Comparison of ENCODE assay signal across 17 mouse cellular contexts in genomic region chr15:84809275-84809952, GRCm38 (mm10). TPM values are rescaled to one million over a fixed set of nuclear protein-coding genes. Genes with fewer than 3 reads are reported as not detected.
DNase-seq lines count a peak whose midpoint lies in the region; ATAC-seq lines count a peak whose summit lies in the region.
"Had no signal": no experiment of that assay in that cellular context is flagged by ENCODE, and none has a peak within 500 bp of the region (broad histone marks: within the 10 kb centered on the region; RNA-seq: fewer than 3 reads in every experiment).

No protein-coding gene starts in this region.

- no peaks in the 10 kb centered on the region for H3K36me3 ChIP-seq in limb, embryonic 11.5 days (ENCODE audit: control insufficient read depth, insufficient read depth, low read length)
- H3K36me3 ChIP-seq: heart, embryonic 15.5 days; stomach, embryonic 15.5 days had no signal

- no peak overlapping the region for H3K4me3 ChIP-seq in limb, embryonic 11.5 days (ENCODE audit: low read depth, low read length)
- H3K4me3 ChIP-seq: erythroblast, embryonic 14.5 days; heart, embryonic 15.5 days; stomach, embryonic 15.5 days had no signal

- peaks cover 3% of the 10 kb centered on the region for H3K4me1 ChIP-seq in limb, embryonic 11.5 days (ENCODE audit: control insufficient read depth, insufficient read depth, low read length)
- H3K4me1 ChIP-seq: heart, embryonic 15.5 days; stomach, embryonic 15.5 days had no signal

- H3K27ac ChIP-seq in limb, embryonic 11.5 days (replicated peaks; ENCODE audit: low read depth, low read length), result no peak overlapping the region
- H3K27ac ChIP-seq: heart, embryonic 15.5 days; stomach, embryonic 15.5 days had no signal

- H3K9ac ChIP-seq in limb, embryonic 11.5 days (ENCODE audit: low read length), result no peak overlapping the region
- H3K9ac ChIP-seq: heart, embryonic 15.5 days; stomach, embryonic 15.5 days had no signal

- no peak for ATAC-seq in limb, embryonic 11.5 days (ENCODE audit: insufficient number of reproducible peaks, low FRiP score, low TSS enrichment, low read depth)
- ATAC-seq: Patski had no signal

- peak; percentile 43 for DNase-seq in cerebellum, adult 11 months
- no peak for DNase-seq in cerebellum, postnatal 4 days (ENCODE audit: low spot score in 2 of 2)
- DNase-seq in brain, adult 2 months (ENCODE audit: low read depth, low spot score), result peak; percentile 60
- peak; percentile 15 for DNase-seq in embryo, embryonic 11 days
- peak; percentile 39 for DNase-seq in limb, embryonic 11.5 days (ENCODE audit: low spot score)
- DNase-seq in yolk sac, embryonic 10.5 days (ENCODE audit: low spot score), result no peak
- DNase-seq in left cerebral cortex, adult 11 months (ENCODE audit: low spot score), result no peak
- no peak for DNase-seq in kidney, adult 11 months
- DNase-seq: gastrocnemius, postnatal 36 days; kidney, postnatal 25 days; thymus, postnatal 25 days had no signal

- 16% methylated on average over 21 of the region's 21 CpGs for WGBS in limb, embryonic 11.5 days

- no peak overlapping the region for H3K4me2 ChIP-seq in limb, embryonic 11.5 days (ENCODE audit: low read depth, severe bottlenecking)
- H3K4me2 ChIP-seq: heart, embryonic 15.5 days; midbrain, embryonic 11.5 days; stomach, embryonic 15.5 days had no signal

- no peaks in the 10 kb centered on the region for H3K9me3 ChIP-seq in limb, embryonic 11.5 days (ENCODE audit: control insufficient read depth, low read length)
- H3K9me3 ChIP-seq: heart, embryonic 15.5 days; stomach, embryonic 15.5 days had no signal

- no peaks in the 10 kb centered on the region for H3K27me3 ChIP-seq in limb, embryonic 11.5 days (ENCODE audit: control insufficient read depth, insufficient read depth, low read length)
- H3K27me3 ChIP-seq: heart, embryonic 15.5 days; Patski; stomach, embryonic 15.5 days had no signal

RNA-seq across cellular contexts. Expression of gene Phf21b, which starts 46.4 kb away (rescaled TPM):
- 1.9 TPM in 2 replicates for polyA plus RNA-seq in limb, embryonic 11.5 days (2014; fragmentation: Nextera tagmentation; extraction: Ambion mirVana)
- polyA plus RNA-seq: liver, embryonic 16.5 days had no signal

Comparison
In these comparisons a context has a peak if more than half of its experiments do, and no peak if none do; other contexts are left out.
1. DNase-seq: peak in cerebellum, adult 11 months (single experiment), brain, adult 2 months (single experiment), embryo, embryonic 11 days (single experiment) and limb, embryonic 11.5 days (single experiment); none in cerebellum, postnatal 4 days (0 of 2), yolk sac, embryonic 10.5 days (single experiment), left cerebral cortex, adult 11 months (single experiment) and kidney, adult 11 months (single experiment).